Mouse (Mus musculus) regulatory T cell (primary cell): ENCODE results near the gene Hoxc5.

Source experiments
- in situ Hi-C: fragments of 300-600 bp; cut with MboI, MseI; formaldehyde crosslinking; loops from one replicate; pipeline ENCODE4 v1.15.1; 2025; ENCODE audit warnings: high pct_unique_total_duplicates

Gene Hoxc5

GRCm38 (mm10) chr15:102967511-102968397 is 511 bp downstream of the Hoxc5 start:
- in situ Hi-C loops: loop anchor here (5.0 kb wide), 1 partner anchor 340 kb away; no protein-coding TSS in a partner anchor

GRCm38 (mm10) chr15:102969296-102969695 is 2.1 kb downstream of the Hoxc5 start:
- in situ Hi-C loops: loop anchor here (5.0 kb wide), 1 partner anchor 338 kb away; no protein-coding TSS in a partner anchor

GRCm38 (mm10) chr15:102970740-102971139 is 3.5 kb downstream of the Hoxc5 start:
- in situ Hi-C loops: no loop called here

GRCm38 (mm10) chr15:102972254-102972653 is 5.0 kb downstream of the Hoxc5 start:
- in situ Hi-C loops: no loop called here

- in situ Hi-C loops: no loop called here
Measured at GRCm38 (mm10) chr15:102972753-102973152, 5.5 kb downstream of the Hoxc5 start.

- in situ Hi-C loops: no loop called here
Measured at GRCm38 (mm10) chr15:102975034-102975433, 7.8 kb downstream of the Hoxc5 start.

- in situ Hi-C loops: no loop called here
Measured at GRCm38 (mm10) chr15:102975688-102976111, 8.5 kb downstream of the Hoxc5 start.

- in situ Hi-C loops: no loop called here
Measured at GRCm38 (mm10) chr15:102976171-102976570, 8.9 kb downstream of the Hoxc5 start, which contains the start of gene Hoxc9. Gene Hoxc9 (plus strand): TSS chr15:102976439.

GRCm38 (mm10) chr15:102976631-102977422 is 9.6 kb downstream of the Hoxc5 start:
- in situ Hi-C loops: no loop called here

GRCm38 (mm10) chr15:102977423-102977974 is 10.3 kb downstream of the Hoxc5 start:
- in situ Hi-C loops: no loop called here

- in situ Hi-C loops: no loop called here
Measured at GRCm38 (mm10) chr15:102978615-102979515, 11.6 kb downstream of the Hoxc5 start.

- in situ Hi-C loops: no loop called here
Measured at GRCm38 (mm10) chr15:102979936-102980335, 12.7 kb downstream of the Hoxc5 start.

- in situ Hi-C loops: no loop called here
Measured at GRCm38 (mm10) chr15:102980352-102980751, 13.1 kb downstream of the Hoxc5 start.

- in situ Hi-C loops: no loop called here
Measured at GRCm38 (mm10) chr15:102980912-102981311, 13.7 kb downstream of the Hoxc5 start.

- in situ Hi-C loops: no loop called here
Measured at GRCm38 (mm10) chr15:102981379-102982288, 14.4 kb downstream of the Hoxc5 start.

GRCm38 (mm10) chr15:102983716-102984115 is 16.5 kb downstream of the Hoxc5 start:
- in situ Hi-C loops: no loop called here

- in situ Hi-C loops: no loop called here
Measured at GRCm38 (mm10) chr15:102984521-102984920, 17.3 kb downstream of the Hoxc5 start.

GRCm38 (mm10) chr15:102984925-102985324 is 17.7 kb downstream of the Hoxc5 start:
- in situ Hi-C loops: loop anchor here (5.0 kb wide), 1 partner anchor 187 kb away; no protein-coding TSS in a partner anchor

- in situ Hi-C loops: loop anchor here (5.0 kb wide), 1 partner anchor 185 kb away; no protein-coding TSS in a partner anchor
Measured at GRCm38 (mm10) chr15:102987124-102987833, 20.0 kb downstream of the Hoxc5 start.
